Mouse (Mus musculus): ENCODE results near the gene Arl13b.

DNA sequence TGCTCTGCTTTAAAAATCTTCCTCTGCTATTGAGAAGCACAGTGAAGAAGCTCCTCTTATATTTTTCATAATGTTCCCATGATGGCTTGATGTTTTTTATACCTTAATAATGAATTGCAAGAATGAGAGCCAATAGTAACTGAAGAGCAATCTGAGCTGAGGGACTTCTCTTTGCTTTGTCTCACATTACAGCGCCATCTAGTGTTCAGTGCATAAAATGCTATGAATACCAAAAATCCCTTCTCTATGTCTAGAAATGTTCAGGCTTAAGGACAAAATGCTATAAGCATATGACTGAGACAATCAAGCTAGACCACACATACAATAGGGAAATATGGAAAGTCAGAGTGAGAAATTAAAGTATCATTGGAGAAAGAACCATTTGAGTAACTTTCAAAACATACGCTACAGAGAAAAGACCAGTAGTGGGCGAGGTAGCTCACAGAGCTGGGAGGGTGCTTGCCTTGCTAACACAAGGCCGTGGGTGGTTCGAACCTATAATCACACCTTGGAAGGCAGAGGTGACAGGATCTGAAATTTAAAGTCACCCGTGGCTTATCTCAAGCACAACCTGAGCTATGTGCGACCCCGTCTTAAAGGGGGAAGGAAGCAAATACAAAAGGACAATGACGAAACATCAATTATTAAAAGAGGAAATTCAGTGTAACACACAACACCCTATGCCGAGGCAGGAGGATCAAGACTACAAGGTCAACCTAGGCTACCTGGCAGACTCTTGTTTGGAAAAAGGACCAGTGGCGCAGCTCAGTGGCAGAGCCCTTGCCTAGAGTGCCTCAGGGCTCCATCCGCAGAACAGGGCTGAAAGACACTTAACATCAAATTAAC lies 20.5 kb downstream of the Arl13b start:
- TF ChIP-seq POLR2A (IDR thresholded peaks at IDR 0.05; ENCODE audit: low read depth, low read length) (no peak), CTCF (IDR thresholded peaks at IDR 0.05; ENCODE audit: borderline replicate concordance, insufficient read depth, low read length) (no peak)
